ENCODE assay signal across 7 mouse cellular contexts in genomic region chr10:41809771-41810563, GRCm38 (mm10). TPM values are rescaled to one million over a fixed set of nuclear protein-coding genes. Genes with fewer than 3 reads are reported as not detected.
DNase-seq lines count a peak whose midpoint lies in the region; ATAC-seq lines count a peak whose summit lies in the region.

Cep57l1 (minus strand) TSS chr10:41809871.
Sesn1 (plus strand) TSS chr10:41809935.

- no peaks in the 10 kb centered on the region for H3K9me3 ChIP-seq in intestine, embryonic 16.5 days (ENCODE audit: control insufficient read depth, low read length)
- H3K9me3 ChIP-seq in midbrain, embryonic 11.5 days (ENCODE audit: control insufficient read depth, low read length), result no peaks in the 10 kb centered on the region

- no peaks in the 10 kb centered on the region for H3K36me3 ChIP-seq in intestine, embryonic 16.5 days (ENCODE audit: control insufficient read depth, insufficient read depth, low read length)
- H3K36me3 ChIP-seq in midbrain, embryonic 11.5 days (ENCODE audit: control insufficient read depth, insufficient read depth, low read length), result no peaks in the 10 kb centered on the region

- ATAC-seq in intestine, embryonic 16.5 days, result peak; percentile 96
- ATAC-seq in midbrain, embryonic 11.5 days (ENCODE audit: low FRiP score), result peak; percentile 96

- H3K27ac ChIP-seq in intestine, embryonic 16.5 days (ENCODE audit: low read length), result peak within 1 kb of the TSS; percentile 97
- H3K27ac ChIP-seq in midbrain, embryonic 11.5 days (ENCODE audit: low read depth, low read length), result peak within 1 kb of the TSS; percentile 90

- peak within 1 kb of the TSS; percentile 66 for H3K4me2 ChIP-seq in intestine, embryonic 16.5 days (ENCODE audit: low read depth, low read length)
- peak within 1 kb of the TSS; percentile 65 for H3K4me2 ChIP-seq in midbrain, embryonic 11.5 days

- peak within 1 kb of the TSS; percentile 74 for H3K4me3 ChIP-seq in intestine, embryonic 16.5 days (ENCODE audit: low read length)
- peak within 1 kb of the TSS; percentile 70 for H3K4me3 ChIP-seq in midbrain, embryonic 11.5 days (ENCODE audit: low read depth, low read length)

- DNase-seq in adrenal gland, adult 2 months, result peak; percentile 97
- DNase-seq in embryo, embryonic 11.5 days (ENCODE audit: low read depth, low spot score), result peak; percentile 88
- DNase-seq in gastrocnemius, postnatal 4 days (ENCODE audit: low spot score in 2 of 2), result peak; percentile 88 to 95
- peak; percentile 91 for DNase-seq in left cerebral cortex, postnatal 36 days (ENCODE audit: low spot score in 2 of 2)
- peak; percentile 100 for DNase-seq in midbrain, embryonic 11.5 days (ENCODE audit: low spot score, missing footprints)
- DNase-seq in skeletal muscle tissue, adult 2 months (ENCODE audit: low read depth, low spot score), result peak; percentile 90

- intact Hi-C loops in left cerebral cortex, postnatal 36 days (cut with DNase I), result loop anchor here (5.0 kb wide), 2 partner anchors 293 to 467 kb away; partner anchors contain the start of genes Cd164 and Foxo3

- peaks cover 12% of the 10 kb centered on the region for H3K4me1 ChIP-seq in intestine, embryonic 16.5 days (ENCODE audit: control insufficient read depth, insufficient read depth, low read length)
- peaks cover 21% of the 10 kb centered on the region; the same call in 1 of the 2 replicates for H3K4me1 ChIP-seq in midbrain, embryonic 11.5 days (ENCODE audit: control insufficient read depth, insufficient read depth, low read length)

- peak within 1 kb of the TSS; percentile 82 for H3K9ac ChIP-seq in intestine, embryonic 16.5 days (ENCODE audit: low read depth, low read length)
- H3K9ac ChIP-seq in midbrain, embryonic 11.5 days (ENCODE audit: low read length), result peak within 1 kb of the TSS; percentile 77

- under 1% methylated on average over 69 of the region's 69 CpGs for WGBS in intestine, embryonic 16.5 days
- WGBS in midbrain, embryonic 11.5 days, result under 1% methylated on average over 69 of the region's 69 CpGs

- H3K27me3 ChIP-seq in intestine, embryonic 16.5 days (replicated peaks; ENCODE audit: control insufficient read depth, insufficient read depth, low read length), result no peaks in the 10 kb centered on the region
- no peaks in the 10 kb centered on the region for H3K27me3 ChIP-seq in midbrain, embryonic 11.5 days (ENCODE audit: control insufficient read depth, insufficient read depth, low read length)

RNA-seq across cellular contexts. Expression of gene Cep57l1, which starts in this region (rescaled TPM):
- total RNA-seq in adrenal gland, adult 2 months (2021), result 1 to 10 TPM; 4.5 to 7.2 TPM
- 0.22 and 0.41 TPM in 2 replicates for polyA plus RNA-seq in adrenal gland, adult 2 months (2012; rRNA removed)
- 1 to 10 TPM; 5.4 to 6.5 TPM for total RNA-seq in gastrocnemius, postnatal 4 days (2021)
- 13.6 and 18.6 TPM in 2 replicates for polyA plus RNA-seq in intestine, embryonic 16.5 days (2015; fragmentation: Nextera tagmentation; extraction: Ambion mirVana)
- total RNA-seq in left cerebral cortex, postnatal 36 days (2021), result 1 to 10 TPM; 7.0 to 7.4 TPM
- 21.6 and 26.4 TPM in 2 replicates for polyA plus RNA-seq in midbrain, embryonic 11.5 days (2014; fragmentation: Nextera tagmentation; extraction: Ambion mirVana)

RNA-seq across cellular contexts. Expression of gene Sesn1, which starts in this region (rescaled TPM):
- total RNA-seq in adrenal gland, adult 2 months (2021), result 10 to 100 TPM; 15.6 to 19.7 TPM
- polyA plus RNA-seq in adrenal gland, adult 2 months (2012; rRNA removed), result 12.3 and 12.4 TPM in 2 replicates
- total RNA-seq in gastrocnemius, postnatal 4 days (2021), result 10 to 100 TPM; 60.4 to 66.3 TPM
- 28.3 and 29.1 TPM in 2 replicates for polyA plus RNA-seq in intestine, embryonic 16.5 days (2015; fragmentation: Nextera tagmentation; extraction: Ambion mirVana)
- 10 to 100 TPM; 49.6 to 52.7 TPM for total RNA-seq in left cerebral cortex, postnatal 36 days (2021)
- 22.2 and 26.8 TPM in 2 replicates for polyA plus RNA-seq in midbrain, embryonic 11.5 days (2014; fragmentation: Nextera tagmentation; extraction: Ambion mirVana)

Comparison
In these comparisons a context has a peak if more than half of its experiments do, and no peak if none do; other contexts are left out.
1. Peak in every context shown above with its lines: DNase-seq, ATAC-seq, H3K4me3 ChIP-seq and H3K27ac ChIP-seq.
2. RNA of gene Cep57l1 (polyA plus RNA-seq): 21.6 to 26.4 TPM in midbrain, embryonic 11.5 days and 13.6 to 18.6 TPM in intestine, embryonic 16.5 days; 0.22 to 0.41 TPM in adrenal gland, adult 2 months; every median in the first group is over 10 times any median in the second.